Mouse (Mus musculus) G1E (cell line): ENCODE results near the gene Setd2.

Experiments used
- CTCF ChIP-seq: IDR thresholded peaks from 2 replicates; pipeline ENCODE4 v1.5.1; 2012; ENCODE audit warnings: low read depth, low read length, inconsistent platforms, mixed read lengths
- TAL1 ChIP-seq: conservative IDR thresholded peaks from 2 replicates; pipeline ENCODE4 v1.6.1; 2012; ENCODE audit warnings: low read depth, low read length, inconsistent platforms, mixed read lengths

GRCm38 (mm10) chr9:110582161-110582560 is 49.8 kb downstream of the Setd2 start:
- TF ChIP-seq CTCF (no peak), TAL1 (no peak)
